Mouse (Mus musculus) heart, postnatal 0 days (tissue): ENCODE results near the gene Ntn5.

Experiments used
- CTCF ChIP-seq: IDR thresholded peaks from 2 replicates; pipeline ENCODE4 v1.5.1; 2016; ENCODE audit warnings: antibody characterized with exemption, control low read depth, low read depth
- EP300 ChIP-seq: IDR thresholded peaks from 2 replicates; pipeline ENCODE4 v1.6.1; 2016; ENCODE audit warnings: antibody characterized with exemption, low read depth

- TF ChIP-seq EP300 (no peak), CTCF (no peak)
Observed at GRCm38 (mm10) chr7:45686841-45687240, 3.0 kb downstream of the Ntn5 start.
